Mouse (Mus musculus): ENCODE results near the gene Ube2l6. TPM values are rescaled to one million over a fixed set of nuclear protein-coding genes. Genes with fewer than 3 reads are reported as not detected.

Gene Ube2l6
- polyA plus RNA-seq, 1 experiment from 2014 or later, result 110 TPM

GRCm38 (mm10) chr2:84783315-84783714 is 15.3 kb upstream of the Ube2l6 start:
- H3K9ac ChIP-seq (ENCODE audit: low read length), result no peak overlapping the region
- no peaks in the 10 kb centered on the region for H3K27me3 ChIP-seq (ENCODE audit: control insufficient read depth, insufficient read depth, low read length)
- H3K27ac ChIP-seq (ENCODE audit: low read length), result 0 out of 2 replicates have a peak overlapping the region, but pooled peaks have one; percentile 29
- no peak for ATAC-seq (replicated peaks; ENCODE audit: extremely low read depth, insufficient read depth, low FRiP score)
- no peak overlapping the region for H3K4me3 ChIP-seq (ENCODE audit: low read length)
- H3K9me3 ChIP-seq (replicated peaks; ENCODE audit: control insufficient read depth, low read length), result no peaks in the 10 kb centered on the region
- H3K4me1 ChIP-seq (ENCODE audit: control insufficient read depth, insufficient read depth, low read length), result peaks cover 20% of the 10 kb centered on the region
- WGBS, result 70% methylated on average over 1 of the region's 1 CpGs
- H3K4me2 ChIP-seq (ENCODE audit: low read depth, low read length), result no peak overlapping the region
- no peaks in the 10 kb centered on the region for H3K36me3 ChIP-seq (ENCODE audit: control insufficient read depth, insufficient read depth)

GRCm38 (mm10) chr2:84783840-84784566 is 14.6 kb upstream of the Ube2l6 start:
- peaks cover 20% of the 10 kb centered on the region for H3K4me1 ChIP-seq (ENCODE audit: control insufficient read depth, insufficient read depth, low read length)
- H3K4me3 ChIP-seq (ENCODE audit: low read length), result no peak overlapping the region
- H3K36me3 ChIP-seq (ENCODE audit: control insufficient read depth, insufficient read depth), result no peaks in the 10 kb centered on the region
- WGBS, result 38% methylated on average over 3 of the region's 3 CpGs
- no peak overlapping the region for H3K9ac ChIP-seq (ENCODE audit: low read length)
- H3K27ac ChIP-seq (ENCODE audit: low read length), result peak overlapping the region; percentile 64
- peak; percentile 68 for ATAC-seq (replicated peaks; ENCODE audit: extremely low read depth, insufficient read depth, low FRiP score)
- H3K27me3 ChIP-seq (ENCODE audit: control insufficient read depth, insufficient read depth, low read length), result no peaks in the 10 kb centered on the region
- no peaks in the 10 kb centered on the region for H3K9me3 ChIP-seq (replicated peaks; ENCODE audit: control insufficient read depth, low read length)
- no peak overlapping the region for H3K4me2 ChIP-seq (ENCODE audit: low read depth, low read length)

GRCm38 (mm10) chr2:84788316-84788715 is 10.3 kb upstream of the Ube2l6 start:
- Histone ChIP-seq H3K9ac (ENCODE audit: low read length) (no peak overlapping the region), H3K4me1 (ENCODE audit: control insufficient read depth, insufficient read depth, low read length) (peaks cover 19% of the 10 kb centered on the region), H3K36me3 (ENCODE audit: control insufficient read depth, insufficient read depth) (no peaks in the 10 kb centered on the region), H3K27ac (ENCODE audit: low read length) (no peak overlapping the region), H3K4me2 (ENCODE audit: low read depth, low read length) (no peak overlapping the region), H3K9me3 (replicated peaks; ENCODE audit: control insufficient read depth, low read length) (no peaks in the 10 kb centered on the region), H3K27me3 (ENCODE audit: control insufficient read depth, insufficient read depth, low read length) (no peaks in the 10 kb centered on the region), H3K4me3 (ENCODE audit: low read length) (no peak overlapping the region)
- 65% methylated on average over 3 of the region's 3 CpGs for WGBS
- no peak for ATAC-seq (replicated peaks; ENCODE audit: extremely low read depth, insufficient read depth, low FRiP score)

GRCm38 (mm10) chr2:84790418-84790817 is 8.2 kb upstream of the Ube2l6 start:
- H3K9ac ChIP-seq (ENCODE audit: low read length), result no peak overlapping the region
- no peak overlapping the region for H3K4me3 ChIP-seq (ENCODE audit: low read length)
- WGBS, result 43% methylated on average over 9 of the region's 9 CpGs
- ATAC-seq (replicated peaks; ENCODE audit: extremely low read depth, insufficient read depth, low FRiP score), result no peak
- no peaks in the 10 kb centered on the region for H3K27me3 ChIP-seq (ENCODE audit: control insufficient read depth, insufficient read depth, low read length)
- peaks cover 5% of the 10 kb centered on the region for H3K4me1 ChIP-seq (ENCODE audit: control insufficient read depth, insufficient read depth, low read length)
- H3K9me3 ChIP-seq (replicated peaks; ENCODE audit: control insufficient read depth, low read length), result peaks cover 4% of the 10 kb centered on the region; the same call in 1 of the 2 replicates
- H3K27ac ChIP-seq (ENCODE audit: low read length), result no peak overlapping the region
- no peak overlapping the region for H3K4me2 ChIP-seq (ENCODE audit: low read depth, low read length)
- H3K36me3 ChIP-seq (ENCODE audit: control insufficient read depth, insufficient read depth), result no peaks in the 10 kb centered on the region

GRCm38 (mm10) chr2:84792516-84792915 is 6.1 kb upstream of the Ube2l6 start:
- WGBS, result 37% methylated on average over 3 of the region's 3 CpGs
- ATAC-seq (replicated peaks; ENCODE audit: extremely low read depth, insufficient read depth, low FRiP score), result no peak
- H3K4me1 ChIP-seq (ENCODE audit: control insufficient read depth, insufficient read depth, low read length), result no peaks in the 10 kb centered on the region
- no peaks in the 10 kb centered on the region for H3K27me3 ChIP-seq (ENCODE audit: control insufficient read depth, insufficient read depth, low read length)
- no peaks in the 10 kb centered on the region for H3K36me3 ChIP-seq (ENCODE audit: control insufficient read depth, insufficient read depth)
- no peak overlapping the region for H3K9ac ChIP-seq (ENCODE audit: low read length)
- no peak overlapping the region for H3K27ac ChIP-seq (ENCODE audit: low read length)
- no peak overlapping the region for H3K4me3 ChIP-seq (ENCODE audit: low read length)
- H3K4me2 ChIP-seq (ENCODE audit: low read depth, low read length), result no peak overlapping the region
- peaks cover 9% of the 10 kb centered on the region for H3K9me3 ChIP-seq (replicated peaks; ENCODE audit: control insufficient read depth, low read length)

- Histone ChIP-seq H3K27me3 (ENCODE audit: control insufficient read depth, insufficient read depth, low read length) (no peaks in the 10 kb centered on the region), H3K9ac (ENCODE audit: low read length) (no peak overlapping the region), H3K4me2 (ENCODE audit: low read depth, low read length) (no peak overlapping the region), H3K27ac (ENCODE audit: low read length) (no peak overlapping the region), H3K4me3 (ENCODE audit: low read length) (no peak overlapping the region), H3K4me1 (ENCODE audit: control insufficient read depth, insufficient read depth, low read length) (no peaks in the 10 kb centered on the region), H3K9me3 (replicated peaks; ENCODE audit: control insufficient read depth, low read length) (peaks cover 9% of the 10 kb centered on the region), H3K36me3 (ENCODE audit: control insufficient read depth, insufficient read depth) (no peaks in the 10 kb centered on the region)
- no peak for ATAC-seq (replicated peaks; ENCODE audit: extremely low read depth, insufficient read depth, low FRiP score)
- 86% methylated on average over 3 of the region's 3 CpGs for WGBS
Observed at GRCm38 (mm10) chr2:84793154-84793553, 5.5 kb upstream of the Ube2l6 start.

- no peaks in the 10 kb centered on the region for H3K27me3 ChIP-seq (ENCODE audit: control insufficient read depth, insufficient read depth, low read length)
- H3K9me3 ChIP-seq (replicated peaks; ENCODE audit: control insufficient read depth, low read length), result peaks cover 9% of the 10 kb centered on the region
- H3K9ac ChIP-seq (ENCODE audit: low read length), result no peak overlapping the region
- no peak for ATAC-seq (replicated peaks; ENCODE audit: extremely low read depth, insufficient read depth, low FRiP score)
- H3K4me2 ChIP-seq (ENCODE audit: low read depth, low read length), result no peak overlapping the region
- H3K36me3 ChIP-seq (ENCODE audit: control insufficient read depth, insufficient read depth), result no peaks in the 10 kb centered on the region
- peaks cover 3% of the 10 kb centered on the region; the same call in 1 of the 2 replicates for H3K4me1 ChIP-seq (ENCODE audit: control insufficient read depth, insufficient read depth, low read length)
- no peak overlapping the region for H3K4me3 ChIP-seq (ENCODE audit: low read length)
- no peak overlapping the region for H3K27ac ChIP-seq (ENCODE audit: low read length)
- 76% methylated on average over 3 of the region's 3 CpGs for WGBS
Observed at GRCm38 (mm10) chr2:84793871-84794270, 4.8 kb upstream of the Ube2l6 start.

GRCm38 (mm10) chr2:84797833-84798492 is 665 bp upstream of the Ube2l6 start:
- peaks cover 3% of the 10 kb centered on the region; the same call in 1 of the 2 replicates for H3K4me1 ChIP-seq (ENCODE audit: control insufficient read depth, insufficient read depth, low read length)
- peak; percentile 55 for ATAC-seq (replicated peaks; ENCODE audit: extremely low read depth, insufficient read depth, low FRiP score)
- no peaks in the 10 kb centered on the region for H3K36me3 ChIP-seq (ENCODE audit: control insufficient read depth, insufficient read depth)
- H3K4me3 ChIP-seq (ENCODE audit: low read length), result peak overlapping the region; percentile 71
- peaks cover 9% of the 10 kb centered on the region for H3K9me3 ChIP-seq (replicated peaks; ENCODE audit: control insufficient read depth, low read length)
- peak overlapping the region; percentile 99 for H3K4me2 ChIP-seq (ENCODE audit: low read depth, low read length)
- peak overlapping the region; percentile 70 for H3K9ac ChIP-seq (ENCODE audit: low read length)
- H3K27ac ChIP-seq (ENCODE audit: low read length), result peak overlapping the region; percentile 55
- H3K27me3 ChIP-seq (ENCODE audit: control insufficient read depth, insufficient read depth, low read length), result no peaks in the 10 kb centered on the region
- WGBS, result 10% methylated on average over 13 of the region's 13 CpGs

- Histone ChIP-seq H3K4me1 (ENCODE audit: control insufficient read depth, insufficient read depth, low read length) (peaks cover 3% of the 10 kb centered on the region; the same call in 1 of the 2 replicates), H3K4me2 (ENCODE audit: low read depth, low read length) (peak overlapping the region; percentile 99), H3K27ac (ENCODE audit: low read length) (peak overlapping the region; percentile 69), H3K9ac (ENCODE audit: low read length) (peak overlapping the region; percentile 70), H3K36me3 (ENCODE audit: control insufficient read depth, insufficient read depth) (no peaks in the 10 kb centered on the region), H3K27me3 (ENCODE audit: control insufficient read depth, insufficient read depth, low read length) (no peaks in the 10 kb centered on the region), H3K4me3 (ENCODE audit: low read length) (peak overlapping the region; percentile 71), H3K9me3 (replicated peaks; ENCODE audit: control insufficient read depth, low read length) (peaks cover 9% of the 10 kb centered on the region)
- peak; percentile 65 for ATAC-seq (replicated peaks; ENCODE audit: extremely low read depth, insufficient read depth, low FRiP score)
- WGBS, result under 1% methylated on average over 15 of the region's 16 CpGs
Observed at GRCm38 (mm10) chr2:84799041-84799561, 473 bp downstream of the Ube2l6 start.

All from heart, embryonic 16.5 days (tissue).